Mouse (Mus musculus): ENCODE measurements around the gene Fkbp10.

Fkbp10 gene

GRCm38 (mm10) chr11:100472197-100472934, 56.9 kb downstream of the Fkbp10 start, which contains the start of gene Klhl11:
TSS of gene Klhl11 (minus strand) at chr11:100472741.
- DNase-seq (ENCODE audit: low spot score) = peak; percentile 89

GRCm38 (mm10) chr11:100472935-100473295, 57.4 kb downstream of the Fkbp10 start:
- DNase-seq (ENCODE audit: low spot score) = no peak

All from yolk sac, embryonic 10.5 days (tissue).